ENCODE assay signal across 28 mouse cellular contexts in genomic region chr3:36762847-36763246, GRCm38 (mm10).
DNase-seq lines count a peak whose midpoint lies in the region; ATAC-seq and TF ChIP-seq lines count a peak whose summit lies in the region.
"Had no signal": no experiment of that assay in that cellular context is flagged by ENCODE, and none has a peak within 500 bp of the region (broad histone marks: within the 10 kb centered on the region; RNA-seq: fewer than 3 reads in every experiment).

No protein-coding gene starts in this region.

- WGBS in kidney, adult 2 months: 24% methylated on average over 3 of the region's 3 CpGs
- WGBS in kidney, embryonic 15.5 days: 55% methylated on average over 3 of the region's 3 CpGs
- WGBS in lung, embryonic 14.5 days: 58% methylated on average over 3 of the region's 3 CpGs

- no peak overlapping the region for H3K9ac ChIP-seq in kidney, embryonic 15.5 days
- H3K9ac ChIP-seq in lung, embryonic 14.5 days: no peak overlapping the region
- H3K9ac ChIP-seq: embryonic facial prominence, embryonic 12.5 days; hindbrain, embryonic 13.5 days had no signal

- H3K36me3 ChIP-seq in kidney, adult 2 months (ENCODE audit: control insufficient read depth, insufficient read depth, low read length): no peaks in the 10 kb centered on the region
- H3K36me3 ChIP-seq in kidney, embryonic 15.5 days: no peaks in the 10 kb centered on the region
- H3K36me3 ChIP-seq in lung, embryonic 14.5 days (ENCODE audit: insufficient read depth): no peaks in the 10 kb centered on the region
- H3K36me3 ChIP-seq: embryonic facial prominence, embryonic 12.5 days; hindbrain, embryonic 13.5 days had no signal

- no peak for TF ChIP-seq CTCF in gastrocnemius, adult 2 months (IDR thresholded peaks at IDR 0.05)
- no peak for TF ChIP-seq CTCF in kidney, adult 2 months (conservative IDR thresholded peaks at IDR 0.05; ENCODE audit: insufficient read depth, insufficient read length, low read depth, low read length)
- TF ChIP-seq CTCF in lung, embryonic 14.5 days (IDR thresholded peaks at IDR 0.05; ENCODE audit: low read depth): no peak

- no peak for DNase-seq in gastrocnemius, adult 2 months
- no peak for DNase-seq in gastrocnemius, adult 8-10 months (ENCODE audit: low spot score in 2 of 2)
- DNase-seq in kidney, adult 2 months: peak; percentile 76
- peak; percentile 33 for DNase-seq in lung, embryonic 14.5 days
- no peak for DNase-seq in lung, postnatal 14 days
- peak; percentile 3 for DNase-seq in skeletal muscle tissue, adult 2 months (ENCODE audit: low read depth, low spot score)
- DNase-seq in layer of hippocampus, adult 18-20 months (ENCODE audit: low spot score in 2 of 2): no peak
- DNase-seq: adrenal gland, postnatal 14 days; cerebellum, adult 11 months; cerebellum, adult 9-10 months; cerebellum, postnatal 36 days; gastrocnemius, postnatal 36 days; heart, postnatal 4 days; layer of hippocampus, adult 9-11 months; liver; right cerebral cortex, postnatal 25 days; spleen, adult 18-20 months; thymus, adult 18-20 months; thymus, postnatal 36 days had no signal

- intact Hi-C loops in gastrocnemius, adult 2 months (cut with DNase I): no loop called here

- H3K27me3 ChIP-seq in kidney, adult 2 months (replicated peaks; ENCODE audit: control insufficient read depth, insufficient read depth, low read length): no peaks in the 10 kb centered on the region
- H3K27me3 ChIP-seq in kidney, embryonic 15.5 days: no peaks in the 10 kb centered on the region
- H3K27me3 ChIP-seq in lung, embryonic 14.5 days (ENCODE audit: insufficient read depth, low read length): no peaks in the 10 kb centered on the region
- H3K27me3 ChIP-seq: embryonic facial prominence, embryonic 12.5 days; hindbrain, embryonic 13.5 days had no signal

- no peak for TF ChIP-seq POLR2A in kidney, adult 2 months (IDR thresholded peaks at IDR 0.05; ENCODE audit: low read depth, low read length)

- H3K4me2 ChIP-seq in kidney, embryonic 15.5 days: no peak overlapping the region
- H3K4me2 ChIP-seq in lung, embryonic 14.5 days: no peak overlapping the region
- H3K4me2 ChIP-seq: embryonic facial prominence, embryonic 12.5 days; hindbrain, embryonic 13.5 days; midbrain, embryonic 11.5 days had no signal

- H3K9me3 ChIP-seq in kidney, embryonic 15.5 days (replicated peaks): no peaks in the 10 kb centered on the region
- H3K9me3 ChIP-seq in lung, embryonic 14.5 days (ENCODE audit: low read depth, low read length): no peaks in the 10 kb centered on the region
- H3K9me3 ChIP-seq: embryonic facial prominence, embryonic 12.5 days; hindbrain, embryonic 13.5 days had no signal

- H3K27ac ChIP-seq in gastrocnemius, adult 2 months: peak overlapping the region; percentile 32
- peak overlapping the region; percentile 82; the same call in 1 of the 2 replicates for H3K27ac ChIP-seq in kidney, adult 2 months (ENCODE audit: insufficient read depth, low read depth, low read length)
- H3K27ac ChIP-seq in kidney, embryonic 15.5 days: no peak overlapping the region
- H3K27ac ChIP-seq in lung, embryonic 14.5 days (ENCODE audit: low read depth): no peak overlapping the region
- H3K27ac ChIP-seq: embryonic facial prominence, embryonic 12.5 days; hindbrain, embryonic 13.5 days had no signal

- H3K4me1 ChIP-seq in kidney, adult 2 months (ENCODE audit: control insufficient read depth, insufficient read depth, low read length): no peaks in the 10 kb centered on the region
- H3K4me1 ChIP-seq in kidney, embryonic 15.5 days: peaks cover 6% of the 10 kb centered on the region; the same call in 1 of the 2 replicates
- H3K4me1 ChIP-seq in lung, embryonic 14.5 days (ENCODE audit: insufficient read depth): no peaks in the 10 kb centered on the region
- H3K4me1 ChIP-seq: embryonic facial prominence, embryonic 12.5 days; hindbrain, embryonic 13.5 days had no signal

- ATAC-seq in kidney, embryonic 15.5 days (replicated peaks; ENCODE audit: low FRiP score): no peak
- no peak for ATAC-seq in lung, embryonic 14.5 days (ENCODE audit: insufficient read depth)
- ATAC-seq: forebrain, embryonic 14.5 days; intestine, embryonic 16.5 days; lung, postnatal 0 days; midbrain, embryonic 16.5 days; Patski had no signal

- H3K4me3 ChIP-seq in gastrocnemius, adult 2 months: no peak overlapping the region
- H3K4me3 ChIP-seq in kidney, adult 2 months (ENCODE audit: insufficient read depth, low read depth, low read length): no peak overlapping the region
- H3K4me3 ChIP-seq in kidney, embryonic 15.5 days (replicated peaks): no peak overlapping the region
- H3K4me3 ChIP-seq in lung, embryonic 14.5 days (ENCODE audit: low read depth, low read length): no peak overlapping the region
- H3K4me3 ChIP-seq: embryonic facial prominence, embryonic 12.5 days; hindbrain, embryonic 13.5 days had no signal

Comparison
In these comparisons a context has a peak if more than half of its experiments do, and no peak if none do; other contexts are left out.
1. DNase-seq: peak in kidney, adult 2 months (single experiment), lung, embryonic 14.5 days (single experiment) and skeletal muscle tissue, adult 2 months (single experiment); none in gastrocnemius, adult 2 months (single experiment), gastrocnemius, adult 8-10 months (0 of 2), lung, postnatal 14 days (single experiment) and layer of hippocampus, adult 18-20 months (0 of 2).
2. H3K27ac ChIP-seq: peak in gastrocnemius, adult 2 months (single experiment) and kidney, adult 2 months (single experiment); none in kidney, embryonic 15.5 days (single experiment) and lung, embryonic 14.5 days (single experiment).